In genomic region chrX:111462833-111463564, GRCm38 (mm10) we compare ENCODE assay signal across 9 mouse cellular contexts.
DNase-seq lines count a peak whose midpoint lies in the region; ATAC-seq and TF ChIP-seq lines count a peak whose summit lies in the region.
"Had no signal": no experiment of that assay in that cellular context is flagged by ENCODE, and none has a peak within 500 bp of the region (broad histone marks: within the 10 kb centered on the region; RNA-seq: fewer than 3 reads in every experiment).

No protein-coding gene starts in this region.

- peak; percentile 73 for ATAC-seq in common myeloid progenitor, adult 5-6 weeks (replicated peaks; ENCODE audit: low read depth, poor library complexity, severe bottlenecking)
- peak; percentile 42 for ATAC-seq in granulocyte monocyte progenitor cell, adult 5-6 weeks (replicated peaks; ENCODE audit: poor library complexity, severe bottlenecking)
- peak; percentile 96 for ATAC-seq in kidney, embryonic 14.5 days (ENCODE audit: low FRiP score, low TSS enrichment)

- no peaks in the 10 kb centered on the region for H3K4me1 ChIP-seq in kidney, embryonic 14.5 days (ENCODE audit: control insufficient read depth, insufficient read depth, low read length)
- no peaks in the 10 kb centered on the region for H3K4me1 ChIP-seq in liver, adult 2 months (ENCODE audit: control insufficient read depth, insufficient read depth, low read length)

- H3K4me3 ChIP-seq in kidney, embryonic 14.5 days (ENCODE audit: low read length), result peak overlapping the region; percentile 57
- peak overlapping the region; percentile 68 for H3K4me3 ChIP-seq in liver, adult 2 months (ENCODE audit: insufficient read depth, low read depth, low read length)

- WGBS in kidney, embryonic 14.5 days, result 32% methylated on average over 31 of the region's 72 CpGs
- 0% methylated on average over 11 of the region's 72 CpGs for WGBS in liver, adult 2 months

- no peaks in the 10 kb centered on the region for H3K79me2 ChIP-seq in liver, adult 2 months (ENCODE audit: control insufficient read depth, insufficient read depth, low read length)

- peak overlapping the region; percentile 51; the same call in 1 of the 2 replicates for H3K27ac ChIP-seq in kidney, embryonic 14.5 days (ENCODE audit: low read depth, low read length)
- H3K27ac ChIP-seq in liver, adult 2 months (replicated peaks; ENCODE audit: insufficient read depth, low read depth, low read length), result no peak overlapping the region

- peak overlapping the region; percentile 45 for H3K4me2 ChIP-seq in kidney, embryonic 14.5 days (replicated peaks; ENCODE audit: low read depth, low read length)

- TF ChIP-seq POLR2A in liver, adult 2 months (IDR thresholded peaks at IDR 0.05; ENCODE audit: extremely low read depth, insufficient read depth, low read length), result no peak

- H3K9me3 ChIP-seq in kidney, embryonic 14.5 days (ENCODE audit: control insufficient read depth, low read length), result no peaks in the 10 kb centered on the region

- H3K9ac ChIP-seq in kidney, embryonic 14.5 days (ENCODE audit: low read depth, low read length), result peak overlapping the region; percentile 59
- H3K9ac ChIP-seq in liver, adult 2 months (ENCODE audit: low read depth, low read length), result no peak overlapping the region

- H3K27me3 ChIP-seq in kidney, embryonic 14.5 days (ENCODE audit: control insufficient read depth, insufficient read depth, low read length), result no peaks in the 10 kb centered on the region
- H3K27me3 ChIP-seq in liver, adult 2 months (ENCODE audit: control insufficient read depth, insufficient read depth, low read length), result no peaks in the 10 kb centered on the region
- H3K27me3 ChIP-seq: CH12.LX had no signal

- intact Hi-C loops in heart, postnatal 25 days (cut with DNase I), result no loop called here

- peak; percentile 1 to 3 for DNase-seq in heart, adult 18-20 months
- no peak for DNase-seq in heart, postnatal 25 days (ENCODE audit: low spot score)
- DNase-seq in liver, adult 2 months (ENCODE audit: extremely low read depth, low read depth, low spot score), result peak; percentile 0
- DNase-seq in neural tube, embryonic 10.5 days (ENCODE audit: extremely low spot score, low spot score), result peak; percentile 68
- peak; percentile 79 for DNase-seq in testis, postnatal 14 days (ENCODE audit: low spot score)

- H3K36me3 ChIP-seq in kidney, embryonic 14.5 days (ENCODE audit: control insufficient read depth, insufficient read depth, low read length), result no peaks in the 10 kb centered on the region
- H3K36me3 ChIP-seq in liver, adult 2 months (ENCODE audit: control insufficient read depth, insufficient read depth, low read length), result no peaks in the 10 kb centered on the region

- no peak for TF ChIP-seq CTCF in liver, adult 2 months (IDR thresholded peaks at IDR 0.05; ENCODE audit: low read depth, low read length)

Comparison
In these comparisons a context has a peak if more than half of its experiments do, and no peak if none do; other contexts are left out.
1. ATAC-seq: peak in every context shown above with its lines; median percentile 96 in kidney, embryonic 14.5 days; 73 in common myeloid progenitor, adult 5-6 weeks; 42 in granulocyte monocyte progenitor cell, adult 5-6 weeks.